Mouse (Mus musculus) gastrocnemius, postnatal 36 days (tissue): ENCODE data around the gene Fthl17f. TPM values are rescaled to one million over a fixed set of nuclear protein-coding genes. Genes with fewer than 3 reads are reported as not detected.
"Not testable (repeated sequence)": the region's sequence is repeated elsewhere in the genome, so short reads cannot be mapped to it uniquely, and the experiment has no call there.

Experiments used
- DNase-seq, 2 experiments: peaks; one replicate each; pipeline ENCODE4 v3.0.0; 2022
- intact Hi-C: fragments of 180-260 bp; cut with DNase I; formaldehyde crosslinking; loops from one replicate; pipeline ENCODE4 v1.15.1; 2025
- long read RNA-seq, 2 experiments: library from polyadenylated mRNA; stranded (forward); transcript quantifications; one replicate each; pipeline ENCODE4 v2.0.0; 2021
- total RNA-seq, 2 experiments: library from RNA; stranded (reverse); gene quantifications; 2 replicates each; pipeline ENCODE4 v1.2.3; 2021

The Fthl17f gene
- total RNA-seq: not detected
- long read RNA-seq, experiment 1: 0 reads
- long read RNA-seq, experiment 2: 0 reads

- intact Hi-C loops: not testable (repeated sequence)
Measured at GRCm38 (mm10) chrX:9062715-9063114, at the start of gene Fthl17f. Fthl17f (plus strand) TSS chrX:9063015.

GRCm38 (mm10) chrX:9016079-9016478, 46.7 kb upstream of the Fthl17f start:
- DNase-seq: no peak
- intact Hi-C loops: no loop called here

More at GRCm38 (mm10) chrX:9062715-9063114, at the start of gene Fthl17f:
- not testable (repeated sequence) for DNase-seq

- DNase-seq: no peak
Measured at GRCm38 (mm10) chrX:9019481-9019880, 43.3 kb upstream of the Fthl17f start.

GRCm38 (mm10) chrX:9033193-9033592, 29.6 kb upstream of the Fthl17f start, which contains the start of gene Fthl17e:
Fthl17e (plus strand) TSS chrX:9033493.
- intact Hi-C loops, DNase-seq: not testable (repeated sequence)

More at GRCm38 (mm10) chrX:9019481-9019880, 43.3 kb upstream of the Fthl17f start:
- intact Hi-C loops: no loop called here

GRCm38 (mm10) chrX:9041611-9042010, 21.2 kb upstream of the Fthl17f start:
- not testable (repeated sequence) for DNase-seq

GRCm38 (mm10) chrX:9060952-9061351, 1.9 kb upstream of the Fthl17f start:
- peak; percentile 48 to 71 for DNase-seq
- intact Hi-C loops: not testable (repeated sequence)

More at GRCm38 (mm10) chrX:9041611-9042010, 21.2 kb upstream of the Fthl17f start:
- intact Hi-C loops: not testable (repeated sequence)

- intact Hi-C loops: no loop called here
- DNase-seq: no peak
Measured at GRCm38 (mm10) chrX:9062101-9062500, 714 bp upstream of the Fthl17f start.

- peak; percentile 21 to 50 for DNase-seq
- intact Hi-C loops: not testable (repeated sequence)
Measured at GRCm38 (mm10) chrX:9077699-9078098, 14.9 kb downstream of the Fthl17f start.

GRCm38 (mm10) chrX:9095066-9095465, 32.3 kb downstream of the Fthl17f start:
- DNase-seq, intact Hi-C loops: not testable (repeated sequence)

GRCm38 (mm10) chrX:9104262-9104661, 41.4 kb downstream of the Fthl17f start, which contains the start of gene 4930402K13Rik:
4930402K13Rik (plus strand) TSS chrX:9104562.
- intact Hi-C loops: no loop called here
- no peak for DNase-seq

GRCm38 (mm10) chrX:9110381-9110780, 47.6 kb downstream of the Fthl17f start:
- DNase-seq: no peak
- intact Hi-C loops: no loop called here

Other genes starting within 250 kb of the Fthl17f start
- not detected for gene Gm6592, start 219.0 kb upstream of the Fthl17f start, total RNA-seq
- not detected for gene Gm5751, start 188.8 kb upstream of the Fthl17f start, total RNA-seq
- under 1 TPM; 0.36 to 0.42 TPM for gene B630019K06Rik, start 170.6 kb upstream of the Fthl17f start, total RNA-seq
- not detected for gene Fthl17b, start 100.0 kb upstream of the Fthl17f start, total RNA-seq
- not detected for gene Fthl17c, start 86.5 kb upstream of the Fthl17f start, total RNA-seq
- gene Fthl17d, start 76.3 kb upstream of the Fthl17f start, total RNA-seq: not detected
- gene Fthl17e, start 29.5 kb upstream of the Fthl17f start, total RNA-seq: not detected
- not detected for gene 4930402K13Rik, start 41.5 kb downstream of the Fthl17f start, total RNA-seq
- under 1 TPM; 0.17 to 0.23 TPM for gene Lancl3, start 136.9 kb downstream of the Fthl17f start, total RNA-seq
- not detected for gene Gm14862, start 193.9 kb downstream of the Fthl17f start, total RNA-seq
- 1 to 10 TPM; 3.5 to 4.2 TPM for gene Xk, start 209.7 kb downstream of the Fthl17f start, total RNA-seq
- not detected for gene H2al1m, start 220.7 kb downstream of the Fthl17f start, total RNA-seq